Mouse (Mus musculus): ENCODE results near the gene Dnm2.

Dnm2 gene

DNA sequence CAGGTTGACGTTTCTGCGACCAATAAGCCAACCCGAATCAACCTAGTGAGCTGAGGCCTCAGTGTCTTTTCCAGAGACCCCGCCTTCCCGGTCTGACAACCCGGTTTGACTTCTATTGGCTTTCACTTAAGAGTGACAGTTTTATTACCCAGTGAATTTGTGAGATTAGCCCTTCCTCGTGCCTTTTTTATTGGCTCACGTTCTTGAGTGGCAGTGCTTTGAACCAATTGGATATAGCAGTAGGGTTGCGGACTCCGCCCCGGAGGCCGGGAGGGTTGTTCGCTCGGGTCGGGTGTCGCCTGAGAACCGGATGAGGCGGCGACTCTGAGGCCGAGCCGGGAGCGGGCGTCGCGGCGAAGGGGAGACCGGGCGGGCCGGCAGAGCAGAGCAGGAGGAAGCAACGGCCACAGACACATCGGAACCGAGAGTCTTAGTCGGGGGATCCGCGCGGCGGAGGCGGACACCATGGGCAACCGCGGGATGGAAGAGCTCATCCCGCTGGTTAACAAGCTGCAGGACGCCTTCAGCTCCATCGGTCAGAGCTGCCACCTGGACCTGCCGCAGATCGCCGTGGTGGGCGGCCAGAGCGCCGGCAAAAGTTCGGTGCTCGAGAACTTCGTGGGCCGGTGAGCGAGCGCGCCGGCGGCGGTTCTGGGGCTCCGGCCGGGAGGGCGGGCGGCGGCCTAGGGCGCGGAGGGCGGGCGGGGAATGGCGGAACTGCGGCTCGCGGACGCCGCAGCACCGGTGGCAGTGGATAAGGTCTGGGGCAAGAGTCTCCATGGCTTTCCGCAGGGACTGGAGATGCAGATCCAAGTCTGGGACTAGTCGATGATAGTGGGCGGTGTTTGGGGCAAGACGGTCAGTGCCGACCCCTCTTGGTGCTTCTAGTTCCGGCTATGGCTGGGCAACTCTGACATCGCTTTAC is at the start of gene Dnm2:
TSS of gene Dnm2 (plus strand) at position 278 of the 925 bp plus-strand sequence.
- in situ Hi-C loops (cut with MboI): no loop called here

DNA sequence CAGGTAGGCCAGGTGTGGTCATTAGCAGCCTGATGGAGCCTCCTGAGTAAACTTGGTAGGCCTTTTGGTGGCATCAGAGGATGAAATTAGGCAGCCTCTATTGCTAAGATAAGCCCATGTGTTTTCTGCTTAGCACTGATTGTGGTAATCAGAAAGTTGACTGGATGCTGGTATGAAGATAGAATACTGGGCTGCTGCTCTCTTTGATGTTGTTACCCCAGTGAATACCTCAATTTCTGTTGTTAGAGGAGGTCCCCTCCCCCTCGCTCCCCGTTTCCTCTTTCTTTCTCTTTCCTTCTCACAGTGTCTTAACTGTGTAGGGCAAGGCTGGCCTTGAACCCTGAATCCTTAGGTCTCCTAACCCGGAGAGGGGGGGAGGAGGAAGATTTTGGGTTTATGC is 45.5 kb upstream of the Dnm2 start:
- in situ Hi-C loops (cut with MboI): no loop called here

DNA sequence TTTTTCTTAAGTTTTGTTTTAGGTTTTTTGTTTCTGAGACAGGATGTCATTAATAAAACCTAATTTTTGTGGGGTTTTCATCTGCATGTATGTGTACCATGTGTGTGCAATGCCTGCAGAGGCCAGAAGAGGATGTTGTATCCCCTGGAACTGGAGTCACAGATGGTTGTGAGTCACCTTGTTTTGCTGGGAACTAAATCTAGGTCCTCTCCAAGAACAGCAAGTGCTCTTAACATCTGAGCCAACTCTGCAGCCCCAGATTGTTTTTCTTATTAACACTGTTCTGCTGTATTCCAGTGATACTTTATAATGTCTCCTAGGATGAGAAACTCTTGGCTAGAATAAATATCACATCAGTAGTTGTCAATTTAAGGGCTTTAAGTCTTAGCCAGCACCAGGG is 43.8 kb upstream of the Dnm2 start:
- in situ Hi-C loops (cut with MboI): no loop called here

DNA sequence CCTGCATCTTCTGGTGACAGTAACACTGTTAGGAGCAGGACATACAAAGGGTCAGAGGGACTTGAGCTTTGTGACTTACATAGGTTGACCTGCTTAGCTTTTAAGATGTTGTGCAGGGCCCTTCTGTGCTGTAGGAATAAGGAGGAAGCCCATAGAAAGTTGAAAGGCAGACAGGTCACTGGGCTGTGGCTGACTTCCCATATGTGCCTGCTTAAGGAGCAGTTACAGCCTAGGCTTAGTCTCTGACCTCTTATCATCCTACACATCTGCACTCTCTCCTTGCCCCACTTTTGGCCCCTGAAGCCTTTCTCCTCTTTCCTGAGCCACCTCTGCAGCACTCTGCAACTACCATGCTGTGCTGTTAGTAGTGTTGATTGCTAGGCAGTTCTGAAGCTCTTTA is 40.7 kb upstream of the Dnm2 start:
- in situ Hi-C loops (cut with MboI): no loop called here

DNA sequence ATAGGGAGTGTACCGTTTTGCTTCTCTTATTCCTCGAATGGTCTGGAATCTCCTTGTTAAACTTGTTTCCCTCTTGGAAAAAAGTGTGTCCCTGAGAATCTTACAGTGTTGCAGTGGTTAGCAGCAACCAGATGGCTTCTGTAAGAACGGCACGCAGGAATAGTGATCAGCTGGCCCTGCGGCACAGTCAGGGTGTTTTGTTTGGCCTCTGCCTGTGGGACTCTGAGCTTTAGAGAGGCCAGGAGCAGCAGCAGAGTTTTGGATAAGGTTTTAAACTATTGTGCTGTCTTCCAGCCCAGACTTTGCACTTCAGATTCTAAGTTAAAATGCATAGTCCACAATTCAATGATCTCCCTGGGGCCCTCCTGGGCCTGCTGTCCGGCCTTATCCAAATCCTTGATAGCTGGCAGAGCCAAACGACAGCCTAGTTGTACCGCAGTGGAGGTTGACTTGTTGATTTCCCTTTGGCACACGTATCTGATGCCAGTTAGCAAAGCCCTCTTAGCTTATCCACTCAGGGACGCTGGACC is 32.0 kb upstream of the Dnm2 start:
- in situ Hi-C loops (cut with MboI): no loop called here

GRCm38 (mm10) chr9:21395692-21396091 is 29.0 kb upstream of the Dnm2 start:
- in situ Hi-C loops (cut with MboI): no loop called here

DNA sequence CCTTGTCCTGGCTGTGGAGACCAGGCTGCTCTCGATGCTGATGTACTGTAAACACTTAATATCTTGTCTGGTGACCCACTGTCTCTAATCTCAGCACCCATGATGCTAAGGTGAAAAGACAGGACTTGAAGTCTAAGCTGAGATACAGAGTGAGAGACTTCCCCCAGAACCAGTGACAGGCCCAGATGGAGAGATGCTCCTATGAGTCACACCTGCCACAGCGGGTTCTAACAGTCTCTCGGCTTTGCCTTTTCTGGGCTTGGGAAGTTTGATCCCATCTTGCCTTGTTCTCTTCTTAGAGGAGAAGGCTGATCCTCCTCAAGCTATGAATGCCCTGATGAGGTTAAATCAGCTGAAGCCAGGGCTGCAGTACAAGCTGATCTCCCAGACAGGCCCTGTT is 27.5 kb upstream of the Dnm2 start:
- in situ Hi-C loops (cut with MboI): no loop called here

GRCm38 (mm10) chr9:21401042-21401441 is 23.7 kb upstream of the Dnm2 start:
- in situ Hi-C loops (cut with MboI): no loop called here

DNA sequence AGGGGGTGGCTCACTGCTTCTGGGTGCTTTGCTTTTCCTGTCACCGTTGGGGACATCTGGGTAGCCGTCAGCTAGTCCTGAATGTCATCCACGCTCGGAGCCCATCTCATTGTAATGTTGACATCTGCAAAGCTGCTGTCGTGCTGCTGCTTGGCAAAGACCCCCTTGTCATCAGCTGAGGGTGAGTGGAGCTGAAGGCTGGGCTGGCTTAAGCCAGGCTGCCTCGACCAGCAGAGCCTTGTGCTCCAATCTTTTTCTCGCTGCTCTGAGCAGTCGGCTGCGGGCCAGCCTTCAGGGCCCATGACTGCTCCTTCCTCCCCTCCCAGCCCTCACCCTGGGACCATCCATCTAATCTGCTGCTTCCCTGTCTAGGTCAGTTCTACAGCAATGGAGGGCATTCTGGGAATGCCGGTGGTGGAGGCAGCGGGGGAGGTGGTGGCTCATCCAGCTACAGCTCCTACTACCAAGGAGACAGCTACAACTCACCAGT is 21.9 kb upstream of the Dnm2 start:
- in situ Hi-C loops (cut with MboI): no loop called here

- in situ Hi-C loops (cut with MboI): no loop called here
Measured at GRCm38 (mm10) chr9:21403745-21404144, 21.0 kb upstream of the Dnm2 start.

DNA sequence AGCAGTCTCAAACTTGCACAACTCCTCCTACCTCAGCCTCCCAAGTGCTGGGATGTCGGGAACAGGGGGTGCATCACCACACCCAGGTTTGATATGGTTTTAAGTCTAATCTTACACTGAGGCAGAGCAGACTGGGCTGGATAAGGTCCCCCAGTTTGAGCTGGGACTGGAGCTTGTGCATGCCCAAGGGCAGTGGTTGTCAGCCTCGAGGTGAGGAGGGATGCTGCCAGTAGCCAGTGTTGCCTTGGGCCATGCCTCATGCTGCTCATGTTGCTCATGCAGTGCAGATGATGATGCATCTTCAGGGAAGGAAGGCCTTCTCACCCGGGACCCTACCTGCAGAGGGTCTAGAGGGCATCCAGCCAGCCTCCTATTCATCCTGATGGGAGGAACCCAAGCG is 19.2 kb upstream of the Dnm2 start:
- in situ Hi-C loops (cut with MboI): loop anchor here (5.0 kb wide), 1 partner anchor 93 kb away; the partner anchor contains the start of gene Ap1m2

- in situ Hi-C loops (cut with MboI): loop anchor here (5.0 kb wide), 1 partner anchor 96 kb away; the partner anchor contains the start of gene Ap1m2
Measured at GRCm38 (mm10) chr9:21407951-21408350, 16.8 kb upstream of the Dnm2 start.

GRCm38 (mm10) chr9:21408624-21409023 is 16.1 kb upstream of the Dnm2 start:
- in situ Hi-C loops (cut with MboI): loop anchor here (5.0 kb wide), 1 partner anchor 96 kb away; the partner anchor contains the start of gene Ap1m2

- in situ Hi-C loops (cut with MboI): loop anchor here (5.0 kb wide), 2 partner anchors 37 to 97 kb away; partner anchors contain the start of gene Ap1m2
Measured at GRCm38 (mm10) chr9:21409592-21410317, 15.0 kb upstream of the Dnm2 start.

GRCm38 (mm10) chr9:21411669-21412550 is 12.8 kb upstream of the Dnm2 start, which contains the start of gene Qtrt1:
Qtrt1 (plus strand) TSS chr9:21411837.
- in situ Hi-C loops (cut with MboI): loop anchor here (5.0 kb wide), 1 partner anchor 40 kb away; no protein-coding TSS in a partner anchor

GRCm38 (mm10) chr9:21417866-21418265 is 6.8 kb upstream of the Dnm2 start:
- in situ Hi-C loops (cut with MboI): no loop called here

- in situ Hi-C loops (cut with MboI): no loop called here
Measured at GRCm38 (mm10) chr9:21419646-21420045, 5.1 kb upstream of the Dnm2 start.

DNA sequence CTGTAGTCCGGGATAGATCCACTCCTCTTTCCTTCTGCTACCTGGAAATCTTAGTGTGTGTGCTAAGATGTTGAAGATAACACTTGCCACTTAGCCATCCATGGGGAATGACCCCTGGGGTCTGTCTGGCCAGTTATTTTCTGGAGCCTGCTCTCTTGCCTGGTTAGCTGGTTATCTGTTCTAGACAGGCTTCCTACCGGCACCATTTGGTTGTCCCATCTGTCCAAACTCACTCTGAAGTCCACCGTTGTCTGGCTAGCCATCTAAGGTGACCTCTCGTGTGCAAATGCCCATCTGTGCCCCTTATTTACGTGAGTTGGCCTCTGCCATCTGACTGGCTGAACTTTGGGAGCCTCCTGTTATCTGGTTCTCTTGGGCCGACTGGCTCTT is 843 bp downstream of the Dnm2 start:
- in situ Hi-C loops (cut with MboI): no loop called here

GRCm38 (mm10) chr9:21426013-21426412 is 1.3 kb downstream of the Dnm2 start:
- in situ Hi-C loops (cut with MboI): no loop called here

- in situ Hi-C loops (cut with MboI): no loop called here
Measured at GRCm38 (mm10) chr9:21426525-21426924, 1.8 kb downstream of the Dnm2 start.

GRCm38 (mm10) chr9:21427773-21428172 is 3.1 kb downstream of the Dnm2 start:
- in situ Hi-C loops (cut with MboI): no loop called here
